Comparison of ENCODE assay signal across 8 mouse cellular contexts in genomic region chr17:56356921-56357885, GRCm38 (mm10). TPM values are rescaled to one million over a fixed set of nuclear protein-coding genes. Genes with fewer than 3 reads are reported as not detected.
A peak's percentile ranks its signal among the peaks of the same experiment; 100 is the strongest.
DNase-seq lines count a peak whose midpoint lies in the region; ATAC-seq and TF ChIP-seq lines count a peak whose summit lies in the region.

No protein-coding gene starts in this region.

- peaks cover 16% of the 10 kb centered on the region for H3K4me1 ChIP-seq in forebrain, embryonic 13.5 days
- H3K4me1 ChIP-seq in hindbrain, embryonic 10.5 days (replicated peaks) = no peaks in the 10 kb centered on the region
- H3K4me1 ChIP-seq in lung, adult 2 months (ENCODE audit: control insufficient read depth, insufficient read depth, low read length) = no peaks in the 10 kb centered on the region
- H3K4me1 ChIP-seq in thymus, adult 2 months (replicated peaks; ENCODE audit: control insufficient read depth, insufficient read depth, low read length) = peaks cover 10% of the 10 kb centered on the region

- H3K36me3 ChIP-seq in forebrain, embryonic 13.5 days (ENCODE audit: poor library complexity, severe bottlenecking) = peaks cover 86% of the 10 kb centered on the region
- peaks cover 97% of the 10 kb centered on the region for H3K36me3 ChIP-seq in hindbrain, embryonic 10.5 days
- H3K36me3 ChIP-seq in thymus, adult 2 months (ENCODE audit: control insufficient read depth, insufficient read depth, low read length) = peaks cover 22% of the 10 kb centered on the region

- H3K27ac ChIP-seq in forebrain, embryonic 13.5 days = no peak overlapping the region
- no peak overlapping the region for H3K27ac ChIP-seq in hindbrain, embryonic 10.5 days
- H3K27ac ChIP-seq in layer of hippocampus, adult 2 months = 0 out of 2 replicates have a peak overlapping the region, but pooled peaks have one; percentile 39
- H3K27ac ChIP-seq in thymus, adult 2 months (ENCODE audit: control insufficient read depth, insufficient read depth, low read length) = no peak overlapping the region

- peak; percentile 95 for TF ChIP-seq CTCF in layer of hippocampus, adult 2 months (conservative IDR thresholded peaks at IDR 0.05)
- peak; percentile 96 for TF ChIP-seq CTCF in lung, adult 2 months (IDR thresholded peaks at IDR 0.05; ENCODE audit: insufficient read depth, low read length)
- peak; percentile 65; the same call in 1 of the 2 replicates for TF ChIP-seq CTCF in thymus, adult 2 months (IDR thresholded peaks at IDR 0.05; ENCODE audit: borderline replicate concordance, control insufficient read depth, extremely low read depth, insufficient read depth, low read length, poor library complexity)

- peak; percentile 81 for ATAC-seq in forebrain, embryonic 13.5 days
- ATAC-seq in neutrophil, adult 5-6 weeks (ENCODE audit: extremely low read depth, insufficient number of reproducible peaks, low FRiP score, poor library complexity, severe bottlenecking) = peak; percentile 64

- TF ChIP-seq POLR2A in lung, adult 2 months (IDR thresholded peaks at IDR 0.05; ENCODE audit: borderline replicate concordance, extremely low read depth, low read depth, low read length) = no peak
- TF ChIP-seq POLR2A in thymus, adult 2 months (IDR thresholded peaks at IDR 0.05; ENCODE audit: control insufficient read depth, extremely low read depth, insufficient read depth, low read length, poor library complexity) = no peak

- no peaks in the 10 kb centered on the region for H3K27me3 ChIP-seq in forebrain, embryonic 13.5 days
- no peaks in the 10 kb centered on the region for H3K27me3 ChIP-seq in hindbrain, embryonic 10.5 days (ENCODE audit: insufficient read depth, poor library complexity, severe bottlenecking)
- H3K27me3 ChIP-seq in thymus, adult 2 months (ENCODE audit: control insufficient read depth, insufficient read depth, low read length) = no peaks in the 10 kb centered on the region

- WGBS in forebrain, embryonic 13.5 days = 74% methylated on average over 9 of the region's 9 CpGs
- WGBS in hindbrain, embryonic 10.5 days = 70% methylated on average over 9 of the region's 9 CpGs
- 55% methylated on average over 9 of the region's 9 CpGs for WGBS in lung, adult 2 months
- WGBS in thymus, adult 2 months = 71% methylated on average over 9 of the region's 9 CpGs

- H3K9ac ChIP-seq in forebrain, embryonic 13.5 days = no peak overlapping the region

- no peak overlapping the region for H3K4me3 ChIP-seq in forebrain, embryonic 13.5 days
- no peak overlapping the region for H3K4me3 ChIP-seq in hindbrain, embryonic 10.5 days
- no peak overlapping the region for H3K4me3 ChIP-seq in layer of hippocampus, adult 2 months
- no peak overlapping the region for H3K4me3 ChIP-seq in lung, adult 2 months (replicated peaks; ENCODE audit: extremely low read depth, low read depth, low read length)
- no peak overlapping the region for H3K4me3 ChIP-seq in thymus, adult 2 months (ENCODE audit: control insufficient read depth, insufficient read depth, low read length)

- DNase-seq in MEL-GATA-1-ER (ENCODE audit: extremely low read depth, low read depth) = peak; percentile 40
- peak; percentile 64 for DNase-seq in c-Kit-positive CD71-positive TER-119-positive erythroid progenitor cells, embryonic 14.5 days (ENCODE audit: low spot score)
- DNase-seq in hindbrain, embryonic 10.5 days (ENCODE audit: low spot score) = peak; percentile 68
- DNase-seq in layer of hippocampus, adult 2 months (ENCODE audit: low spot score in 2 of 2) = peak; percentile 74 to 76
- peak; percentile 60 for DNase-seq in lung, adult 2 months
- DNase-seq in thymus, adult 2 months = peak; percentile 73

- H3K4me2 ChIP-seq in forebrain, embryonic 13.5 days = no peak overlapping the region

- H3K9me3 ChIP-seq in forebrain, embryonic 13.5 days (replicated peaks) = no peaks in the 10 kb centered on the region
- H3K9me3 ChIP-seq in hindbrain, embryonic 10.5 days = no peaks in the 10 kb centered on the region

RNA-seq across cellular contexts. Expression of gene Kdm4b, which starts 31.3 kb away (rescaled TPM):
- 51.4 and 55.9 TPM in 2 replicates for polyA plus RNA-seq in forebrain, embryonic 13.5 days (2015; fragmentation: Nextera tagmentation; extraction: Ambion mirVana)
- polyA plus RNA-seq in hindbrain, embryonic 10.5 days (2016; fragmentation: Nextera tagmentation; extraction: Ambion mirVana) = 51.5 and 65.8 TPM in 2 replicates
- 10 to 100 TPM; 87.8 to 96.3 TPM for total RNA-seq in layer of hippocampus, adult 2 months (2021)
- polyA plus RNA-seq in lung, adult 2 months (2012; rRNA removed) = 39.9 and 46.1 TPM in 2 replicates
- 27.2 and 29.6 TPM in 2 replicates for total RNA-seq in neutrophil, adult 5-6 weeks (2017)
- 94.1 and 117 TPM in 2 replicates for polyA plus RNA-seq in thymus, adult 2 months (2012; rRNA removed)

RNA-seq across cellular contexts. Expression of gene Uhrf1, which starts 54.1 kb away (rescaled TPM):
- polyA plus RNA-seq in forebrain, embryonic 13.5 days (2015; fragmentation: Nextera tagmentation; extraction: Ambion mirVana) = 119 and 138 TPM in 2 replicates
- 196 and 300 TPM in 2 replicates for polyA plus RNA-seq in hindbrain, embryonic 10.5 days (2016; fragmentation: Nextera tagmentation; extraction: Ambion mirVana)
- 1 to 10 TPM; 1.7 to 2.1 TPM for total RNA-seq in layer of hippocampus, adult 2 months (2021)
- 2.6 and 3.2 TPM in 2 replicates for polyA plus RNA-seq in lung, adult 2 months (2012; rRNA removed)
- total RNA-seq in neutrophil, adult 5-6 weeks (2017) = 2.3 and 2.4 TPM in 2 replicates
- 154 and 258 TPM in 2 replicates for polyA plus RNA-seq in thymus, adult 2 months (2012; rRNA removed)

RNA-seq across cellular contexts. Expression of gene Arrdc5, which starts 57.1 kb away (rescaled TPM):
- not detected in 2 replicates for polyA plus RNA-seq in forebrain, embryonic 13.5 days (2015; fragmentation: Nextera tagmentation; extraction: Ambion mirVana)
- polyA plus RNA-seq in hindbrain, embryonic 10.5 days (2016; fragmentation: Nextera tagmentation; extraction: Ambion mirVana) = not detected in 2 replicates
- not detected for total RNA-seq in layer of hippocampus, adult 2 months (2021)
- polyA plus RNA-seq in lung, adult 2 months (2012; rRNA removed) = not detected in 2 replicates
- not detected in 2 replicates for total RNA-seq in neutrophil, adult 5-6 weeks (2017)
- polyA plus RNA-seq in thymus, adult 2 months (2012; rRNA removed) = not detected in 2 replicates

Comparison
In these comparisons a context has a peak if more than half of its experiments do, and no peak if none do; other contexts are left out.
1. RNA of gene Uhrf1, which starts 54.1 kb away (polyA plus RNA-seq): 196 to 300 TPM in hindbrain, embryonic 10.5 days, 154 to 258 TPM in thymus, adult 2 months and 119 to 138 TPM in forebrain, embryonic 13.5 days; 2.6 to 3.2 TPM in lung, adult 2 months; every median in the first group is over 10 times any median in the second.
2. Peak in every context shown above with its lines, with median percentiles within 50 percentile points of each other: DNase-seq and CTCF ChIP-seq.